Mouse (Mus musculus) embryonic facial prominence, embryonic 10.5 days (tissue): ENCODE data around the gene Lect2. TPM values are rescaled to one million over a fixed set of nuclear protein-coding genes. Genes with fewer than 3 reads are reported as not detected.

ENCODE experiments used
- DNase-seq: peaks from one replicate; pipeline ENCODE4 v3.0.0-alpha.2; 2017; ENCODE audit warnings: low spot score
- H3K27ac ChIP-seq: fragments of 300-500 bp; sonication (generic); replicated peaks from 2 replicates; pipeline ENCODE4 v1.5.1; 2016; ENCODE audit warnings: mild to moderate bottlenecking
- H3K27me3 ChIP-seq: fragments of 300-500 bp; sonication (generic); replicated peaks from 2 replicates; pipeline ENCODE4 v1.6.1; 2016; ENCODE audit warnings: low read depth, mild to moderate bottlenecking; ENCODE audit not compliant: poor library complexity, severe bottlenecking
- H3K36me3 ChIP-seq: fragments of 300-500 bp; sonication (generic); replicated peaks from 2 replicates; pipeline ENCODE4 v1.6.1; 2016; ENCODE audit warnings: mild to moderate bottlenecking, moderate library complexity
- H3K4me1 ChIP-seq: fragments of 300-500 bp; sonication (generic); 2 replicates; pipeline ENCODE4 v1.6.1; 2016
- H3K4me3 ChIP-seq: fragments of 300-500 bp; sonication (generic); 2 replicates; pipeline ENCODE4 v1.5.1; 2016; ENCODE audit warnings: mild to moderate bottlenecking, moderate library complexity
- H3K9me3 ChIP-seq: fragments of 300-500 bp; sonication (generic); 2 replicates; pipeline ENCODE4 v1.6.1; 2016; ENCODE audit warnings: mild to moderate bottlenecking
- WGBS: fragments of 180-500 bp; shearing (Covaris S2); methylation state at CpG from one replicate; pipeline ENCODE4 v1.1.7; 2016; 5-methylcytosine and 5-hydroxymethylcytosine counted together
- polyA plus RNA-seq: library from polyadenylated mRNA; unstranded; fragments of >200 nt; fragmentation: Nextera tagmentation; extraction: Ambion mirVana; gene quantifications from 2 replicates; pipeline ENCODE4 v1.2.1, GENCODE M21; 2016

The Lect2 gene
- polyA plus RNA-seq, 1 experiment from 2014 or later = not detected

DNA sequence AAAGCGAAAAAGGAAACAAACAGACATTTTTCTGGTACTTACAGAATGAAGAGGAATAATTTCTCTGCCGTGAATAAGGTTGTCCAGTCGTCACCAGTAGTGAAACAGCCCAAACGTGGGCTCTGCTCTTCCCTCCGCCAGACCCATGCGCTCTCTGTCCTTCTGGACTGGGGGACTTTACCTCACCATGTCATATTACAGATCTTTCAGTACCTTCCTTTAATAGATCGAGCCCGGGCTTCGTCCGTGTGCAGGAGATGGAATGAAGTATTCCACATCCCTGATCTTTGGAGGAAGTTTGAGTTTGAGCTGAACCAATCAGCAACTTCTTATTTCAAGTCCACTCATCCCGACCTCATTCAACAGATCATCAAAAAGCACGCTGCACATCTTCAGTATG, 21.4 kb downstream of the Lect2 start:
- Histone ChIP-seq H3K4me1 (peaks cover 10% of the 10 kb centered on the region), H3K27me3 (no peaks in the 10 kb centered on the region), H3K4me3 (no peak overlapping the region), H3K36me3 (no peaks in the 10 kb centered on the region), H3K9me3 (no peaks in the 10 kb centered on the region), H3K27ac (no peak overlapping the region)
- 87% methylated on average over 12 of the region's 12 CpGs for WGBS
- no peak for DNase-seq

DNA sequence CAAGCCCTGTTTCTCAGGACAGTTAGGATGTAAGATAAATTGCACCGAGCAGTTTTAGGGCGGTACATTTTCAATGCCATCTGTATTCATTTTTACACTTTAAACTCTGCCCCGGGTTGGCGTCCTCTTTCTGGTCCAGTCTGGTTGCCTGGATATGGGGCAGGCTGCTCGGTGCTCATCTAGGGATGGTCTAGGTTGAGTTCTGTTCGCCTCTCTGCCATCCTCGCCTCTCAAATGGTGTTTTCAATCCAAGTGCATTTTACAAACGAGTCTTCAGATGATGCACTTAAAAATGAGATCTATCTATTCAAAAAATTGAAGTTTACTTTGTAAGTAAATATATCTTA, 25.5 kb downstream of the Lect2 start:
- WGBS = 8% methylated on average over 8 of the region's 8 CpGs
- Histone ChIP-seq H3K36me3 (no peaks in the 10 kb centered on the region), H3K4me3 (peak overlapping the region; percentile 78), H3K4me1 (peaks cover 10% of the 10 kb centered on the region), H3K9me3 (no peaks in the 10 kb centered on the region), H3K27ac (peak overlapping the region; percentile 76), H3K27me3 (no peaks in the 10 kb centered on the region)
- DNase-seq = no peak

DNA sequence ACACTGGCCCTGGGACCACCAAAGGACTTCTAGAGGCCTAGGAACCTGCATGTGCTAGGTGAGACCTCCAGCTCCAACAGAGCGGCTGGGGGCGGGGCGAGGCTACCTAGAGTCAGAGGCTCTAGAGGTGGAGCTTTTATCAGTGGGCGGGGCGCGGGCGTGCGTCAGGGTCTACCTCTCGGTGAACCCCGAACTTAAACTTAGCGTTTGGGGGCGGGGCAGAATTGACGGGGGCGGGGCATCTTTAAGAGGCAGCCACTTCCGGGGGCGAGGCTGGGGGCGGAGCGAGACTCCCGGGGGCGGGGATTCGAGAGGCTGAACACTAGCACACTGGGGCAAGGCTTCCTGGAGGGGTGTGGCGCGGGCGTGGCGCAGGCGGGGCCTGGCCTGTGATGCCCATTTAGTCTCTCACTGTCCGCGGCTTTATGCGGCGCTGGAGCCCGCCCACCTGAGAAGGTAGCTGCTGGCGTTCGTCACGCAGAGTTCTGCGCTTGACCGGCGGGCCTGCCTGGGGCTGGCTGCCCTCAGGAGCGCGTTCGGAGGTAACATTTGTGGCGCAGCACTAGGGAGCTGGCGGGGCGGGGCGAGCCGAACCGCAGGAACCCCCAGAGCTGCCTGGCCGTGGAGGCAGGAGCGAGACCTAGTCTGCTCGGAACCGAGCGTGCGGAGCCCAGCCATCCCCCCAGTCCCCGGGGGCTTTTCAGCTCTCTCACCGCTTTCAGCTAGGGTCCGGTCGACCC, 26.1 kb downstream of the Lect2 start, which contains the start of gene Fbxl21:
Fbxl21 (plus strand) TSS at position 392 of the 740 bp plus-strand sequence.
- H3K27ac ChIP-seq = peak within 1 kb of the TSS; percentile 76
- under 1% methylated on average over 56 of the region's 56 CpGs for WGBS
- DNase-seq = peak; percentile 98
- no peaks in the 10 kb centered on the region for H3K27me3 ChIP-seq
- no peaks in the 10 kb centered on the region for H3K9me3 ChIP-seq
- H3K36me3 ChIP-seq = no peaks in the 10 kb centered on the region
- peaks cover 10% of the 10 kb centered on the region for H3K4me1 ChIP-seq
- peak within 1 kb of the TSS; percentile 78 for H3K4me3 ChIP-seq

DNA sequence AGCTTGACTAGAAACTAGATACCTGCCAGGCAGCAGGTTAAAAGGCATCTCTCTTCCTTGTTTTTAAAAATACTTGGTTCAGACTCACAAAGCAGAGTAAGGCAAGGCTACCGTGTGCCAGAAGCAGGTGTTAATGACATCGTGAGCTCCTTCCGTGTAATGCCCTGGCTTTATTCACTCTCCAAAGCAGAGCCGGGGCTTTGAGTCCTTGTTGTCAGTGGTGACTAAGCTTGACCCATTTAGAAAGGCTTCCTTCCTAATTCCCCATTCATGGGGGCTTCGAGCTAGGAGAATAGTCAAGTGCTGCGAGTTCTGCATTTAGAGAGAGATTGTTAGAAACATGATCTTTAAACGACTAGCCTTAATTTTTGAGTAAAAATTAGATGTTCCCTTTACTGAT, 31.5 kb downstream of the Lect2 start:
- Histone ChIP-seq H3K4me3 (no peak overlapping the region), H3K4me1 (0 out of 2 replicates have a peak, but pooled peaks cover 4% of the 10 kb centered on the region), H3K36me3 (no peaks in the 10 kb centered on the region), H3K9me3 (no peaks in the 10 kb centered on the region), H3K27ac (no peak overlapping the region), H3K27me3 (no peaks in the 10 kb centered on the region)
- WGBS = 62% methylated on average over 7 of the region's 7 CpGs
- no peak for DNase-seq

DNA sequence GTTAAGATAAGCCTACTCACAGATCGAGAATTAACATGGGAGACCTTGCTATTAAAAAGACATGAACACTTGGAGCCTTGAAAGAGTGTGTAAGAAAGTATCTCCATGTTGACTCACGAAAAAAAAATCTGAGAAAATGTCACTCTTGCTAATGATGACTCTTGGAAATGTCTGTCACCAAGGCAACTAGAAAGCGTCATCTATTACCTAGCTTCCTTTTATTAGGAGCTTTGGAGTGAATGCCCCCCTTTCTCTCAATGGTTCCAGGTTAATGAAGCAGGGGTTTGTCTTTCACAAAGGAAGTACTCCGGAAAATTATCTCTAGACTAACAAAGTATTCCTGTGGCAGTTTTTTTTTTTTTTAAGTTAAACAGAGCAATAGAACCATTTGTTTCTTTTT, 32.0 kb downstream of the Lect2 start:
- no peak for DNase-seq
- 75% methylated on average over 4 of the region's 4 CpGs for WGBS

DNA sequence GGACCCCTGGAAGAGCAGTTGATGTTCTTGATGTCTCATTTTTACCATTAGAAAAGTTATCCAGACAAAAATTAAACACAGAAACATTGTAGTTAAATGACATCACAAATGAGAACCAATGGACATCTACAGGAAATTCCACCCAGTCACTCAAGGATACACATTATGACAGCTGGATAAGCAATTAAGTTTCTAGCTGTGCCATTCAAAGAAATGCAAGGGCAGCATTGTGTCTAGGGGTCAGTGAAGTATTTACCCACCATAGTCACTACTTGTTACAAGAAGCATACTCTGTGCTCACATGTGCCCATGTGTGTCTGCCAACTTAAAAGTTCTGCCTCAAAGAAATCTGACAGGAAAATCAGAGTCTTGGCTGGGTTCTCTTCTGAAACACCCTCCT, 34.7 kb downstream of the Lect2 start:
- H3K9me3 ChIP-seq = no peaks in the 10 kb centered on the region
- no peak for DNase-seq

More for the DNA sequence above, 32.0 kb downstream of the Lect2 start:
- Histone ChIP-seq H3K27me3 (no peaks in the 10 kb centered on the region), H3K36me3 (no peaks in the 10 kb centered on the region), H3K9me3 (no peaks in the 10 kb centered on the region), H3K27ac (no peak overlapping the region), H3K4me3 (no peak overlapping the region), H3K4me1 (0 out of 2 replicates have a peak, but pooled peaks cover 4% of the 10 kb centered on the region)

DNA sequence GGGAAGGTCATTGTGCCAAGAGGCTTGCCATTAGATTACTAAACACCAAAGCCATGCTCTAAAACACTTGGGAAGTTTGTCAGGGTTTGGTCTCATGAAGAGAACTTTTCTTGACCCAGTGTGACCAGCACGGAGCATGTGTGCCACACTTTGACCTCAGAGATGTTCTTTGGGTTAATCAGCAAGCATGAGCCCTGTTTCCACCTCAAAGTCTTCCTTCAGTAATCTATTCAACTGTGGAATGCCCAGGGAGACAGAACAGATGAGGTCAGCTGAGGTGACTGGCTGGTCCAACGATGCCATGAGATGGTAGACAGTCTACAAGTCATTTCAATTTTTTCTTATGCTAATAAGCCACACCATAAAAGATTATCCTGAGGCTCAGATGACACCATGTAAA, 38.5 kb downstream of the Lect2 start:
- H3K4me3 ChIP-seq = no peak overlapping the region
- H3K36me3 ChIP-seq = no peaks in the 10 kb centered on the region
- H3K27ac ChIP-seq = no peak overlapping the region
- no peaks in the 10 kb centered on the region for H3K9me3 ChIP-seq
- DNase-seq = no peak
- no peaks in the 10 kb centered on the region for H3K27me3 ChIP-seq
- 80% methylated on average over 2 of the region's 2 CpGs for WGBS
- no peaks in the 10 kb centered on the region for H3K4me1 ChIP-seq

More for the DNA sequence above, 34.7 kb downstream of the Lect2 start:
- Histone ChIP-seq H3K27me3 (no peaks in the 10 kb centered on the region), H3K4me1 (0 out of 2 replicates have a peak, but pooled peaks cover 4% of the 10 kb centered on the region), H3K27ac (no peak overlapping the region), H3K36me3 (no peaks in the 10 kb centered on the region), H3K4me3 (no peak overlapping the region)

DNA sequence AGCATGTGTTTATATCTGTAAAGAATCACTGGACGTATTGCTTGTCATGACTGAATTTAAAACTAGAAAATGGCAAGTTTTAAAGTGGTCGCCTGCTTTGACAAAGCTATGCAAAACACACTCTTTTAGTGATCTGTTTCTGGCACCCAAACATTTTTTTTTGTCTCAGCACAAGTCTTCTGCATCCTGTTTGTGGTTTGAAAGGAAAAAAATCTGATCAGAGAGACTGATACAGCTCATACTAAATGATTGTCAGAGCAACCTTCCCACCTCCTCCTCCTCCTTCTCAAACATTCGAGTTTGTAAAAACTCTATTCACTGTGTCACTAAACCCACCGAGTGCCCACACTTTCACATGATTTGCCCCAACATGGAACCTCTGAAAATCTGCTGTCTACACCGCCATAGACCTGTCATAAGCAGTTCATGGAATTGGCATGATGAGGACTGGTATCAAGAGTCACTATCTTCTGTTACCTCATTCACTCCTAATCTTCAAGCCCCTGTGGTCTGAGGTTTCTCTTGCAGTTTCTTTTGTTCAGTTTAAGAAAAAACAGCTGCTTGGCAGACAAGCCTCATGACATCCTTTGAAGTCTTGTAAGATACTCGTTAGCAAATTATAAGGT, 41.3 kb downstream of the Lect2 start:
- Histone ChIP-seq H3K27me3 (no peaks in the 10 kb centered on the region), H3K36me3 (no peaks in the 10 kb centered on the region), H3K4me3 (no peak overlapping the region), H3K27ac (no peak overlapping the region), H3K9me3 (no peaks in the 10 kb centered on the region), H3K4me1 (no peaks in the 10 kb centered on the region)
- 83% methylated on average over 6 of the region's 6 CpGs for WGBS
- DNase-seq = no peak

DNA sequence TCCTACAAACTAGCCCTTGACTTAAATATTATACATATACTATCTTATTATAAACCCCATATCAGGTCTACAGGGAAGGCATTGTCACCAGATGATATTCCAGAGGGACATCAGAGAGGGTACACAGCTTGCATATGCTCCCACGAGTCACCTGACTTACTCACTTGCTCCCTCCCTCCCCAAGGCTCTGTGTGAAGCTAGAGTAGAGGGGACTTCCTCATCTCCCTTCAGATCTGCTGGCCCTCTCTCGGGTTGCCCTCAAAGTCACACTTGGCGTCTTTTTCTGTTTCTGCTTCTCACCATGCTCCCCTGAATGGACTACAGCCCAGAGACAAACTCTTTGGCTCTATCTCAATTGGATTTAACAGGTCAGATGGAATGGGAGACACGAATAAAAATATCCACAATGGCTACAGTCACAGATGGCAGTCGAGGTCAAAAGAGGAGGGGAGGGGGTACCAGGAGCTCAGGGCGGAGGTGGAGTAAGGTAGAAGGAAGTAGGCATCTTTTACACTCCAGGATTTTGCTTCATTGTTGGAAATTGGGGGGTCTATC, 46.4 kb downstream of the Lect2 start:
- WGBS = 78% methylated on average over 6 of the region's 6 CpGs
- no peak for DNase-seq
- Histone ChIP-seq H3K27me3 (no peaks in the 10 kb centered on the region), H3K4me1 (no peaks in the 10 kb centered on the region), H3K4me3 (no peak overlapping the region), H3K36me3 (no peaks in the 10 kb centered on the region), H3K27ac (no peak overlapping the region), H3K9me3 (no peaks in the 10 kb centered on the region)

DNA sequence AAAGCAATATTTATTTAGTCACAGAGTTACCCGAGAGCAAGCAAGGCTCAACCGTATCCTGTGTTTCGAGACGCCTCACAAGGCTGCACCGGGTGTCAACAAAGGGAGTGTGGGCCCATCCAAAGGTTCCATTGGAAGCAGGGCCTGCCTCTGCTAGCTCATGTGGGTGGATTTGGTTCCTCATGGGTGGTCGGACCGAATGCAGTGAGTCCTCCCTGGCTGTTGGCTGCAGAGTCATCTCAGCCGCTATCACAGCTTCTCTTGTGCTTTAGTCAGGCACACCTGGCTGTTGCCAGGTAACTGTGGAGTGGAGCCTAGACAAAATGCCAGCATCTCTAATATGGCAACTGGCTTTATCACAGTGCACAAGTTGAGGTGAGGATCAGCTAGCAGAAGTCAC, 47.7 kb downstream of the Lect2 start:
- Histone ChIP-seq H3K27ac (no peak overlapping the region), H3K9me3 (no peaks in the 10 kb centered on the region), H3K27me3 (no peaks in the 10 kb centered on the region), H3K36me3 (no peaks in the 10 kb centered on the region), H3K4me3 (no peak overlapping the region), H3K4me1 (no peaks in the 10 kb centered on the region)
- DNase-seq = no peak
- WGBS = 90% methylated on average over 8 of the region's 8 CpGs

DNA sequence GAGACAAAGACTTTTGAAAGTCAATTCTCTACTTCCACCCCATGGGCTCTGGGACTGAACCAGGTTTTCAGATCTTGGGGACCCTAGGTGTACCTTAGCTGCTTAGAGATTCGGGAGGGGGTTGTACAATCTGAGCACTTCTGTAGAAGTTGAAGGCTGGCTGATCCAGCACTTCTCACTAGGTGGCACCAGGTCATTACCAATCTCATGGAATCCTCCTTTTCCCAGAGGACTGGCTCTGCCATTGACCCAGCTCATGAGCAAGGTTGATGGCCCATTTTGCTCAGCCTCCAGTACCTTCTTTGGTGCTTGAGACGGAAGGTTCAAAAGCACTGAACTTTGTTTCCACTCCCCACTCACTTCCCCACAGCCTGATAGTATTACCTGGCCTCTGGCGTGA, 48.2 kb downstream of the Lect2 start:
- H3K9me3 ChIP-seq = no peaks in the 10 kb centered on the region
- no peaks in the 10 kb centered on the region for H3K27me3 ChIP-seq
- H3K4me1 ChIP-seq = no peaks in the 10 kb centered on the region
- no peaks in the 10 kb centered on the region for H3K36me3 ChIP-seq
- WGBS = 77% methylated on average over 3 of the region's 3 CpGs
- no peak overlapping the region for H3K27ac ChIP-seq
- H3K4me3 ChIP-seq = no peak overlapping the region
- DNase-seq = no peak

DNA sequence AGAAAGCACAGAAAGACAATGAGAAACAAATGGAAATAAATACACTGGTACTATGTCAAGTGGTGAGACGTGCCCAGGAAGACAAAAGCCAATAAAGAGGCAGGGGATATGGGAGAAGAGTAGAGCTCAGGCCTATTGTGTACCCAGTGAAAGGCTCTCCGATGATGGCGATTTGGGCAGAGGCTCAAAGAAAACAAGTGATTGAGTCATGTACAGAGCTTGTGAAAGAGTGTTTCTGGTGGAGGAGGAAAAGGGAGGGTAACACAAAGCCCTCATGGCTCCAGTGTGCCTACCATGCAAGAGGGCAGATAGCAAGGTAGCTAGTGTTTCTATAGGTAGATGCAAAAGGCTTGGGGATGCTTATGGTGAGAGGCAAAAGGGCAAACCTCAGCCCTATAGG, 53.9 kb downstream of the Lect2 start:
- 72% methylated on average over 3 of the region's 3 CpGs for WGBS
- H3K9me3 ChIP-seq = no peaks in the 10 kb centered on the region
- no peak overlapping the region for H3K27ac ChIP-seq
- H3K4me1 ChIP-seq = 0 out of 2 replicates have a peak, but pooled peaks cover 3% of the 10 kb centered on the region
- no peaks in the 10 kb centered on the region for H3K36me3 ChIP-seq
- no peak overlapping the region for H3K4me3 ChIP-seq
- no peak for DNase-seq
- no peaks in the 10 kb centered on the region for H3K27me3 ChIP-seq
